Mouse (Mus musculus): ENCODE data around the gene Kcnk4.

The Kcnk4 gene

DNA sequence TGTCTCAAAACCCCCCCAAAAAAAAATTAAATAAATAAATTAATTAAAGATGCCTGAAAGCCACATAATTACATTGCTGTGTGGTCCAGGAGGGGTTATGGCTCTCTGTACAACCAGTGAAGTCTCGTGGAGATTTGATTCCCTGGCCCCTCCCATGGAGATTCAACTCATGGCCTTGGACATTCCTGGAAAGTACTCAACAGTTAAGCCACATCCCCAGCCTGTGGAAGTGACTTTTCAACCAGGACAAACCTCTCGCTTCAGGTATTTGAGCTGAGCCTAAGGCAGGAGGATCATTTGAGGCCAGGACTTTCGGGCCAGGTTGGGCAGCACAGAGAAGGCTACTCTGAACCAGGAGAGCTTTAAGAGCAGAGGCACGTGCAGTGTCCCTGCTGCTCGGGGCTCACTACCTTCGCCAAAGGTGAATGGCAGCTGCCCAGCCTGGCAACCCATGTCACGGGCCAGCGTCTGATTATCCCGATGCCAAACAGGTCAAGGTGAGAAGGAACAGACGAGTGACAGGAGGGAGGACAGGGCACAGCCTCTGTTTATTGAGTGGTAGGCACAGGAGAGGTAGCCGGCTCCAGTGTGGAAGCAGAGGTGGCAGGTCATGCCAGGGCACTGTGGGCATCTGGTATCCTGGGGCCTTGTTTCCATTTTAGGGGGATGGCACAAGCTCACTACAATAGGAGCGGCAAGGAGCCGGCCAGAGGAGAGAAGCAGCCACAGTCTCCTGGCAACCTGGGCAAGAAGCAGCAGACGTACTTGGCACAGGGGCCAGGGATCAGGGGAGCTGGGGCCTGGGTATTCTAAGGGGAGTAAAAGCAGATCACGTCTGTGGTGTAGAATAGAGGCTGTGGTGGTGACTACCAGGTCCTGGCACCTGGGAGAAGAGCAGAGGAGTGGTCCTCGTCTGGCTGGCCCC is 3.5 kb upstream of the Kcnk4 start:
- DNase-seq (ENCODE audit: low read depth, low spot score): no peak

DNA sequence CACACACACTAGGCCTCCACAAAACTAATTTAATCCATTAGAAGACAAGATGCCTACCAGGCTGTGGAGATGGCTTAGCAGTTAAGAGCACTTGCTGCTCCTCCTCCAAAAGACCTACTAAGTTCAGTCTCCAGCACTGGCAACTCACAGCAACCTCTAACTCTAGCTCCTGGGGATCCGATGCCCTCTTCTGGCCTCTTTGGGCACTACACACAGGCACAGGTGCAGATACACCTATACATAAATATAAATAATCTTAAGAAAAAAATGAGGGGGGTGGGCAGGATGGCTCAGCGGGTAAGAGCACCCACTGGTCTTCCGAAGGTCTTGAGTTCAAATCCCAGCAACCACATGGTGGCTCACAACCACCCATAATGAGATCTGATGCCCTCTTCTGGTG is 2.0 kb upstream of the Kcnk4 start:
- DNase-seq (ENCODE audit: low read depth, low spot score): no peak

DNA sequence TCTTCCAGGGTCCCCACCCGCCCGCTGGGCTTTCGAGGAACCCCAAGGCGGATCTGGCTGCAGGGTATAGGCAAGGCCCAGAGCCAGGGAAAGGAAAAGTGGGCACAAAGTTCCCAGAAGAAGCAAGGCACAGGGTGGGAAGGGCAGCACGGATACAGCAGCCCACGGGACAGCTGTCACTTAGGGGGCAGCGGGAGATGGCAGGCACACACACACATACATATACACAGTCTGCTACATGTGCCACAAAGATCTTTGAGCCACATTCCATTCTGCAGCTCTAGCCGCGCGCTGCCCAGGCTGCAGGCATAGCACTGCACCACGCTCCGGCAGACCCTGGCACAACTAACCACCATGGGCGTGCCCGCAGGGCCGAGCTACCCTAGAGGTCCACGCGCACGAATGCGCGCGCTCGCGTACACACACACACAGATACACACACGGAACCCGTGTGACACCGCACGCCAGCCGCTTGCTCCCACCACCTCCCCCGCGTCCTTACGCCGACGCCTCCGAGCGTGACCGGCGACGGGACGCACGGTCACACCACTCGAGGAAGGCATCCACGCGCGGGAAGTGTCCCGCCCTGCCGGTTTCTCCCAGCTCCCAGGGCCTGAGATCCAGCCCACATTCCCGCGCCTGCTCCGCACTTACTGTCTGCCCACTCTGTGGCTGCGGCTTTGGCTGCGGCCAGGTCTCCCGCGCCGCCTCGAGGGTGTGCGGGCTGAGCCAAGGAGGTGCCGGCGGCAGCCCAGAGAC is 700 bp downstream of the Kcnk4 start:
- DNase-seq (ENCODE audit: low read depth, low spot score): no peak

DNA sequence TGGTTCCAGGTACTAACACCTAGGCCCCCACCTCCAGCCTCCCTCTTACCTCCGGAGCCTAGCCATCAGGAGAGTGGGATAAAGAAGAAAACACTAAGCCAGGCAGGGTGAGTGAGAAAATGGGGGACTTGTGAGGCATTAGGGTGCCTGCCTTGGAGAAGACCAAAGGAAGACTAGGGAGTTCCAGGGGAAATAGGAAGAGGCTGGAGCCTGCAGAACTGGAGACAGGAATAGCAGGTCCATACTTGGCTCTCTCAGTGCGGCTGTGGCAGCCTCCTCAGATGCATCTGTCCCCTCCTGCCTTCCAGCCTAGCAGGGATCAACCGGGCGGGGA is 1.2 kb downstream of the Kcnk4 start:
- no peak for DNase-seq (ENCODE audit: low read depth, low spot score)

DNA sequence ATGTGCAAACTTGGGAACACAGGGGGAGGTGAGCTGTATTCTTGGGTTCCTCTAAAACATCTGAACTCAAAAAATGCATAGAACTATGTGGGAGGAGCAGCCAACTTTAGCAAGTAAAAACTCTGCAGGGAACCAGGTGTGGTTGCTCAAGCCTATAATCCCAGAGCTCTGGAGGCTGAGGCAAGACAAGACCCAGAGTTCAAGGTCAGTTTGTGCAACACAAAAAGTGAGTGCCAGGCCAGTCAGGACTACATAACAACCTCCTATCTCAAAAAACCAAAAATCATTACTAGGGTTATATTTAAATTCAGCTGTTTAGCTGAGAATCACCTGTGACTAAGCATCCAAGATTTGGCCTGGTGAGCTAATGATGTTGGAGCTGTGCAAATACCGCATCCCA is 2.3 kb downstream of the Kcnk4 start:
- DNase-seq (ENCODE audit: low read depth, low spot score): no peak

DNA sequence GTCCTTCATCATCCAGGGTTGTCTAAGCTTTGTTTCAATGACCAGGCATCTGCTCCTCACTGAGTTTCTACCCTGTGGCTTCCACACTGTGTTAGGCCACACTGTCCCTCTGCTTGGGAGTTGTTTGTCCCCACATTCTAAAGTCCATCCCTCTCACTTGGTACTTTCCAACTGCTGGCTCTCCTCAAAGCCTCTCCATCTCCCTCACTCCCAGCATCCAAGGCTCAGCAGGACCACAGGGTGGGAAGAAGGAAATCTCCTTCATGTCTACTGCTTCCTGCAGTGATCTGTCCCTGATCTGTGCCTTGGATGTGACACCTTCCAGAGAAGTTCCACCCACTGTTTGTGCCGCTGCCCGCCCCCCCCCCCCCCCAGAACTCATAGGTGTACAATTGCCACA is 3.3 kb downstream of the Kcnk4 start:
- DNase-seq (ENCODE audit: low read depth, low spot score): no peak

DNA sequence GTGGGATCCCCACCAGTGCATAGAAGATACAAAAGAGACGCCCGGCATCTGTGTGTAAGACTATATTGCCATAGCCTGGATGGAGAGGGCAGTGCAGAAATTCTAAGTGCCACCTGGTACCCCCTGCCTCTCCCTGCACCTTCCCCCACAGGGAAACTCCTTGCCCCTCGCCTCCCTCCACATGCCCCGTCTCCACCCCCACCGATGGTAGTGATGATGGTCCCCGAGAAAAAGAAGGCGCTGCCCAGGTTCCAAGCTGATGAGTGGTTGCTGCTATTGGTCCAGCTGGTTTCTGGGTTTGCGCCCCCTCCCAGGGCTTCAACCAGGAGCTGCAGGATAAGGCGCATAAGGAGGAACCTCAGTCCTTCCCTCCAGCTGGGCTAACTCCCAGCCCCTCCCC is 6.2 kb downstream of the Kcnk4 start:
- no peak for DNase-seq (ENCODE audit: low read depth, low spot score)

DNA sequence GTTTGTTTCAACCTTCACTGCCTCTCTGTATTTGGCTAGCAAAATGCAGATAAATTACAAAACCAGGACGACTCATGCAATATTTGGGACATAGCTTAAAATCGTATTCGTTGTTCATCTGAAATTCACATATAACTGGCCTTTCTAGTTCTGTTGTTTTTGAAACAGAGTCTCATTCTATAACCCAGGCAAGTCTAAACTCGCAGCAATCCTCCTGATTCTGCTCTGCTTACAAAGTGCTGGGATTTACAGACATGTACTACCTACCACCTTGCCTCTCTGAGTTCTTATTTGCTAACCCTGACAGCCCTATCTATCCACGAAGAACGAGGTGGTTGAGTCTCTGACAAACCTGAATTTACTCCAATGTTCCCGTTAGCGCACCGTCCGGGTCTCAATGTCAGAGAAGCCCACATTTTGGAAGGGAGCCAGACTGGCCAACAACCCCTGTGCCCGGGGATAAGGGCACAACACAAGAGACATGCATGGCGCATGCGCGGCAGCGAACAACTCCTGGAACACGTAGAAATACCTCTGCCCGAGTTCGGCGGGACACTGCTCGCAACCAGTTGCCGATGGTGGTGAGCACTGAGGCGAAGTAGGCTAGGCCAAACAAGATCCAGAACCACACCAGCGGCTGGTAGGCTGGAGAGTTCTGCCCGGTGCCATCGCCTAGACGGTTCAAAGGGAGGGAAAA is 7.6 kb downstream of the Kcnk4 start:
- peak; percentile 51 for DNase-seq (ENCODE audit: low read depth, low spot score)

DNA sequence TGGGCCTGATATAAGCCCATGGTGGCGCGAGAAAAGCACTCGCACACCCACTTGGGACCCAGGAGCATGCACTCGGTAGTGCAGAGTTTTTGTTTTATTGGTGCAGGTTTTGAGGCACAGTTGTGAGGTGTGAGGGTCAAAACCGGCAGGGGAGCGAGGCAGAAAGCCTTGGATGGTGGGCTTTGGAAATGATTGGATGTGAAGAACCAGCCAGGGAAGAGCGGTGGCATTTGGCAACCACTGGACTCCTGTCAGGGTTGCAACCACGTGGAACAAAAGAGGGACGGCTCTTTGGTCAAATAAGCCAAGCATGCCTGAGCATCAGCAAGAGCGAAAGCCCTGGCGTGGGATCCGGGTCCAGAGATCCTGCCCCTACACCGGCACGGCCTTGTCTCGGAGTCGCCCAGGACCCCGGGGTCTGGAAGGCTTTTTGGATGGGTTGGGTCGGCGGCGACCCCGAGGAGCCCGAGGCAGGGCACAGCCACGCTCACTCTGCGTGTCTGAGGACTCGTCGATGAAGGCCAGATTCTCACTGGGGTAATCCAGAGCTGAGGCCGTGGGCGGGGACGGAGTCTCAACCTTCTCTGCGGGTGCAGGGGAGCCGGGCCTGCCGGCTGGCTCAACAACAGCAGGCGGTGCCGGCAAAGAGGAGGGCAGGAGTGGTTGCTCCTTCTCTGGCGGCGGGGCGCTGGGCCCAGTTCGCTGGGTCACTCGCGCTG is 8.5 kb downstream of the Kcnk4 start:
- DNase-seq (ENCODE audit: low read depth, low spot score): no peak

DNA sequence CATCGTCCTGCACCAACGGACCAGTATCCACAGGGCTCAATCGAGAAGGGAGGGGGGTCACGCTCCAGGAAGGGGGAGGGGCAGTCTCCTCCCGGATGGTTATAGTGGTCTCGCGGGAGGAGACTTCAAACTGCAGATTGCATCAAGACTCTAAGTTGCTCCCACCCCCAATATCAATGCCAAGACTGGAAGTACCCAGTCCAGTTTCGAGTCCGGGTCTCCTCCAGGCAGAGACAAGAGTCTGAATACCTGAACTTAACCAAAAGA is 9.1 kb downstream of the Kcnk4 start, which contains the start of gene Catsperz:
Gene Catsperz (minus strand): TSS at position 74 of the 267 bp plus-strand sequence.
- DNase-seq (ENCODE audit: low read depth, low spot score): no peak

DNA sequence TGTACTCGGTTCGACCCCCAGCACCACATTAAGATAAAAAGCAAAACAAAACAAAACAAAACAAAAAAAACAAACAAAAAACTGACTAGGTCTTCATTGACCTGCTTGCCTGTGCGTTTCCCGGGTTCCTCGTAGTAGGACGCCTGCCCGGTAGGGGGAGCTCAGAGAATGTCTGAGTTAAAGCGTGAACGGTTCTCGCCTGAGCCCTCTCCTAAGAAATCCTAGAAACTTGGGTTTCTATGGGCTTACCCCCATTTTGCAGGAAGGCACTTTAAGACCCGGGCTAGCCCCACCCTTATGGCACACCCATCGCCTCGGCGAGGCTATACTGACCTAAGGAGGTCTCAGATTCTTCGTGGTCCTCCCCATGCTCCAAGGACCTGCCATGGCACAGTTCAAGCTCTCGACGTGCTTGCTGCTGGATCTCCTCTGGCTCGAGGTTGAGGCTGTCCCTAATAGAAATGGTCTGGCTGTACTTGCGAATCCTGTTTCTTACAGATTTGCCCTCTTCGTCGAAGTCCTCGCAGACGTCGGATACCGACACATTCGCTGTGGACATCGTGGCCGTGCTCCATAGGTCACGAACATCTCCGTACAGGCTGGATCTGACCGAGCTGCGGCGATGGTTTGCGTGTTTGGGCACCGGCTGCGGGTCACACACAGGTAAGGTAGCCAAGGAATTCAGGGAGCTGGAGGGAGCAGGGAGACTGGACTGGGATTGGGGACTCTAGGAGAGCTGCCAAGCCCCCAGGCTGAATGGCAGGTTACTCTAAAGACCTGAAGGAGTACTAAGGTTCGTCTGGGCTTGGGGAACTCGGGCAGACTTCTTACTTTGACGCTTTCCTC is 9.6 kb downstream of the Kcnk4 start:
- DNase-seq (ENCODE audit: low read depth, low spot score): peak; percentile 68

DNA sequence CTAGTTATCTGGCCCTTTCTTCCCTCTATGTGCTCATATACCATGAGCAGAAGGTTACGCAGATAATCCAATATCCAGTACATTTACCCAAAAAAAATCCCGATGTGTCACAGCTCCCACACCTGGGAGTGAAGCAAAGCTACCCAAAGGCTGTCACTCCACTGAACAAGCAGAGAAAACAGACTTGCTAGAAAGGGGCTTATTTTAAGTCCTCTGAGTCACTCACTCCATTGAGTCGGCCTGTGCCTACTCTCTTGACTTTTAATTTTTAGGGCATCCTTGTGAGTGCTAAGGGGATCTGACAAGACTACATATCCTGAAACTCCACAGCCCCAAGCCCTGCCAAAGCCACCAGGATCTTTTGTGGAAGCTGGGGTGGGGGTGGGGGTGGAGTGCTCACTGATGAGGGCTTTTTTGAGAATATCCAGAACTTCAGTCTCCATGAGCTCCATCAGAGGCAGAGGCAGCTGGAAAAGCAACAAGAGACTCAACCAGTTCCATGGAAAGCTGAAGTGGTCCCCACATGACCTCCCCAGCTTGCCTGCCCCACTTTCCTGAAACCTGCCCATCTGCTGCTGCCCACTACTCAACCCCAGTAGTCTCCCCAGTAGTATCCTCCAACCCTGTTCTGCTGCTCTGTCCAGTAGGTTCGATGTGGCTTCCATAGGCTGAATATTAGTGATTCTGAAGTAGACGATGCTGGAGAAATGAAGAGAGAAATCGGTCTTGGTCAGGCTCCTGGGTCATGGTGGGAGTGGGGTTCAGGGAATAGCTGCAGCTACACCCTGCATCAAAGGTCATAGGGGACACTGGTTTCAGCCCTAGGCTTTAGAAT is 11.2 kb downstream of the Kcnk4 start:
- DNase-seq (ENCODE audit: low read depth, low spot score): no peak

DNA sequence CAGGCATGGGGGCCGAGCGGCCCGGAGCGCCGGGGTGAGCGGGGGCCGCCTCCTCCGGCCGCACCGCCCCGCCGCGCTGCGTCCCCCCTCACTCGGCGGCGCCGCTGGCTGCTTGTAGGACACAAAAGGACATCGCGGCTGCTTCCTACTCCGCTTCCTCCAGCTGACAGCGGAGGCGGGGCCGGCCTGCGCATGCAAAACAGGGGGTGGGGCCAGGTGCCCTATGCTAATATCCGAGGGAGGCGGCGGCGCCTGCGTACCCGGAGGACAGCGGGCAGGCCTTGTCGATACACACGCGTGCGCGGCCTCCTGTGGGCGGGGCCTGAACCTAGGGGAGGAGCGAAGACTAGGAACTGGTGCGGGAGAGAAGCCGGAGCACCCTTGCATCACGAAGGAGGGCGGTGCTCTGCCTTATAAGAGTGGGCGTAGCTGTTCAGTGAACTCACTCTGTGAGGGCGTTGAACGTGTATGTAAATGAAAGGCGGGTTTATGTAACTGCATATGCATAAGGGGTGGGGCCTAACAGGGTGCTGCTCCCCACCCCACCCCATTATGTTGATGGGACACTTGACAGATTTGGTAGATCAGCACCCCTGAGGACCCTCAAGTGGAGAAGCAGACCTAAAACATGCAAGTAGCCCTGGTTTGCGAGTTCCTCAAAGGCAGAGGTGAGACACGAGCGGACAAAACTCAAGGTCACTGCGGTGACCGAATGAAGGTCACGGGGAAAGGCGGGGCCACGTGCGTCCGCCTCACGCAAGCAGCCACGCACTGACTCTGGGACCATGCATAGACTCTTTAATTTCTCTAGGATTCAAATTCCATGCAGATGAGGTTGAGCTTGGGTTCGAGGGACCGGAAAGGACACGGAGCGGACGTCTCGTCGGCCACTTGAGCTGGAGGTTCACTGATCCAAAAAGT is 12.4 kb downstream of the Kcnk4 start, which contains the start of gene Esrra:
Gene Esrra (minus strand): TSS at position 167 of the 921 bp plus-strand sequence.
- DNase-seq (ENCODE audit: low read depth, low spot score): peak; percentile 99

DNA sequence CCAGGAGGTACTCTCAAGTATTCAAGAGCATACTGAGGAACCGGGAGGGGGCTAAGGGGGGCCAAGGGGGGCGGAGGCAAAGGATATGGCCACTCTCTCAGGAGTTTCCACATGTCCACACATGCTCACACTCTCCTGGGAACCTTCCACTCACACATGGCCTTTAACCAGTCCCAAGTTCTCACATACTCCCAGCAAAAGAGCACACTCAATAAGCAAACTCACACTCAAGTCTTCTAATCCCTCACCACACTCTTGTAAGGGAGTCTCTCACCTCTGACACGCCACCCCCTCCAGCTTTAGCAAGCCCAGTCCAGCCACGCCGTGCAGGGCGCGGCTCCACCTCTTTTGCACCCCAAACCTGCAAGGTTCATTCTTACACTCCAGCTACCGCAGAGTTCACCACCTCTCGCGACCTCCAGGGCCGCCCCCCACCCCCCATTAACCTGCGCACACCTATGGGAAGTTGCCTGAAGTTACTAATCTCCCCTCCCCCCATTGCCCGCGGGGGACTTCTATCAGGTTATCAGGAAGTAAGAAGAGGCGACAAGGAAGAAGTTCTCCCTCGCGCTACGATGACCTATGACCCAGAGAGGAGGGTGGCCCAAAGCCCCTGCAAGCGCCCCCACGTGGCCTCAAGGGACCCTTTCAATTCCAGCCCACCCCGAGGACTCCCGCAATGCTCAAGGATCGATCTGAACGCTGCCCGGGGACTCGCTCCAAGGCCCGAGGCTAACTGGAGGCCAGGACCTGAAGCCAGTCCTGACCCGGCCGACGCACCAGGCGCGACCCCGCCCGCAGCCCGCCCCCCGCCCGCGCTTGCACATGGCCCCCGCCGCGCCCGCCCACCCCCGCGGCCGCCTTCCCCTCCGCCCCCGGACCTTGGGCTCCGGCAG is 13.3 kb downstream of the Kcnk4 start:
- DNase-seq (ENCODE audit: low read depth, low spot score): no peak

DNA sequence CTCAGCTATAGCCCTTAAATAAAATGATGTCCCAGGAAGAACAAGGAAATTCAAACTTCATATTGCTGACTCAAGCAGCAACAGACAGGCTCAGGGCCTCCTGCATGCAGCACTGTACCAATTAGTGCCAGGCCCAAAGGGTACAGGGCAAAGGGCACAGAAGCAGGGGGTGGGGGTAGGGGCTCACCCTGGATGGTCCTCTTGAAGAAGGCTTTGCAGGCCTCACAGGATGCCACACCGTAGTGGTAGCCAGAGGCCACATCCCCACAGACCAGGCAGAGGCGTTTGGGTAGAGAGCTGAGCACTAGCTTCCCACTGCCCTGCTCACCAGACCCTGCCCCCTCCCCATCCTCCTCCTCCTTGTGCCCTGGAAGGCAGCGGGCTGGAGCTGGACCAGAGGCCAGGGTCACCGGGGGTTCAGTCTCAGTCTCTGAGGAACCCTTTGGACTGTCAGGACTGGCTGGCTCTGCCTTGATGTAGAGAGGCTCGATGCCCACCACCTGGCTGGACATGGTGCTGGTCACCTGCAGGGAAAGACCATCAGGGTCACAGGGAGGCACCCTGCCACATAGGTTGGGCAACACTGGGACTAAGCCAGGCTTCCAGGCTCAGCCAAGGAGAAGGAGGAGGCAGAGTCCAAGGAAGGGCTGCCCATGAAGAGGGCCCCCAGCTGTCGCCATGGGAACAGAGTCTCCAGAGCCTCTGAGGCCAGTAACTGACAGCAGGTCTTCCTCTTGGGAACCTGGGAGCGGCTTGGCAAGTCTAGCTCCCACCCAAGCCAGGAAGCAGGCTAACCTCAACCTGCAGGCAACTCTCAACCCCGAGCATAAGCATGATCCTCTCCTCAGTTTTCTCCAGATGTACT is 14.2 kb downstream of the Kcnk4 start:
- DNase-seq (ENCODE audit: low read depth, low spot score): no peak

DNA sequence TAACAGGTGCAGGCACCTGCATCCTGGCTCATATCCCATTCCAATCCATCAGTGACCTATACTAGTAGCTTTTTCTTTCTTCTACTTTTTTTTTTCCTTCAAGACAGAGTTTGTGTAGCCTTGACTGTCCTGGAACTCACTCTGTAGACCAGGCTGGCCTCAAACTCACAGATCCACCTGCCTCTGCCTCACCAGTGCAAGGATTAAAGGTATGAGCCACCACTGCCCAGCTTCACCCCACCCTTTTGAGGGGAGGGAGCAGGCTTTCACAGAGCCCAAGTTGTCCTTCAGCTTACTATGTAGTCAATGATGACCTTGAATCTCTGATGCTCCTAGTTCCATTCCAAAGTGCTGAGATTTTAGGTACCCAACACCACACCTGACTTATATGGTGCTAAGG is 14.9 kb downstream of the Kcnk4 start:
- no peak for DNase-seq (ENCODE audit: low read depth, low spot score)

DNA sequence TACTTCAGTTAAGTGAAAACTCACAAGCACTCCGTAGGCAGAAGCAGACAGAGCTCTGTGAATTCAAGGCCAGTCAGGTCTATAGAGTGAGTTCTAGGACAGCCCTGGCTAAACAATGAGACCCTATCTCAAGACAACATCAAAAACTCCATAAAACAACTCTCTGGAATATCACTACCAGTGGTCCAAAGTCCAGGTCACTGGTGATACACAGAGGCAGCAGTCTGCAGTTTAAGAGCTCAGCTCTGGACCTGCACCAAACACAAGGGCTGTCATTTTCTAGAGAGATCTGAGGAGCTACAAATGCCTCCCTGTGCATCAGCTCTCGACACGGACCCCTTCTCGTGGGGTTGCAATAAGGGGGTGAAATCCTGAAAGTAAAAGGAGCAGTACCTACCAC is 16.0 kb downstream of the Kcnk4 start:
- DNase-seq (ENCODE audit: low read depth, low spot score): no peak

All from forelimb bud, embryonic 11.5 days (tissue).